Mouse (Mus musculus): Measurements from ENCODE around the gene Crtac1. TPM values are rescaled to one million over a fixed set of nuclear protein-coding genes. Genes with fewer than 3 reads are reported as not detected.

Crtac1 gene
- polyA plus RNA-seq, 1 experiment from 2014 or later: 6.5 TPM

DNA sequence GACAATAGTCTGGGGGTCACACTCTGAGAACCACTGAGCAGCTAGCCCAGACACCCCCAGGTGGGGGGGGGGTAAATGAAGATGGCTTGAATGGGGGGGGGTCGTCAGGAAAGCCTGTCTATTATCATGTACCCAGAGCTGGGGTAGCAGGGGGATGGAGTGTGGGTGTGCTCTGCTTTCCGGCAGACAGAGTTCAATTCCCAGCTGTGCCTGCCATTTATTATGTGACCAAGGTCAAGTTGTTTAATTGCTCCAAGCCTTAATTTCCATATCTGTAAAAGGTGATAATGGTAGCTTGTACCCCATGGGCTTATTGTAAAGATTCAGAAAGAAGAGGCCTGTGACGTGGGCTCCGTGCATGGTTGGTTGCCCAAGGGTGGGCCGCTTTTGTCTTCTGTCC lies 109.6 kb downstream of the Crtac1 start:
- Histone ChIP-seq H3K36me3 (no peaks in the 10 kb centered on the region), H3K9me3 (no peaks in the 10 kb centered on the region), H3K9ac (no peak overlapping the region), H3K27me3 (no peaks in the 10 kb centered on the region), H3K27ac (no peak overlapping the region), H3K4me1 (no peaks in the 10 kb centered on the region), H3K4me3 (no peak overlapping the region), H3K4me2 (replicated peaks) (no peak overlapping the region)
- ATAC-seq (ENCODE audit: insufficient number of reproducible peaks, insufficient read depth, low FRiP score, low TSS enrichment): no peak
- 55% methylated on average over 5 of the region's 5 CpGs for WGBS

GRCm38 (mm10) chr19:42317648-42318425 lies 113.7 kb downstream of the Crtac1 start:
- 49% methylated on average over 18 of the region's 18 CpGs for WGBS
- no peak for ATAC-seq (ENCODE audit: insufficient number of reproducible peaks, insufficient read depth, low FRiP score, low TSS enrichment)
- peaks cover 2% of the 10 kb centered on the region; the same call in 1 of the 2 replicates for H3K4me1 ChIP-seq
- H3K9me3 ChIP-seq: no peaks in the 10 kb centered on the region
- H3K27ac ChIP-seq: no peak overlapping the region
- H3K9ac ChIP-seq: no peak overlapping the region
- no peak overlapping the region for H3K4me2 ChIP-seq (replicated peaks)
- no peak overlapping the region for H3K4me3 ChIP-seq
- H3K36me3 ChIP-seq: no peaks in the 10 kb centered on the region
- no peaks in the 10 kb centered on the region for H3K27me3 ChIP-seq

- Histone ChIP-seq H3K4me3 (no peak overlapping the region), H3K4me1 (peaks cover 2% of the 10 kb centered on the region; the same call in 1 of the 2 replicates), H3K4me2 (replicated peaks) (no peak overlapping the region), H3K27me3 (no peaks in the 10 kb centered on the region), H3K9me3 (no peaks in the 10 kb centered on the region), H3K36me3 (no peaks in the 10 kb centered on the region), H3K9ac (no peak overlapping the region), H3K27ac (no peak overlapping the region)
- ATAC-seq (ENCODE audit: insufficient number of reproducible peaks, insufficient read depth, low FRiP score, low TSS enrichment): no peak
- 56% methylated on average over 8 of the region's 8 CpGs for WGBS
Measured at GRCm38 (mm10) chr19:42316998-42317397, 114.6 kb downstream of the Crtac1 start.

DNA sequence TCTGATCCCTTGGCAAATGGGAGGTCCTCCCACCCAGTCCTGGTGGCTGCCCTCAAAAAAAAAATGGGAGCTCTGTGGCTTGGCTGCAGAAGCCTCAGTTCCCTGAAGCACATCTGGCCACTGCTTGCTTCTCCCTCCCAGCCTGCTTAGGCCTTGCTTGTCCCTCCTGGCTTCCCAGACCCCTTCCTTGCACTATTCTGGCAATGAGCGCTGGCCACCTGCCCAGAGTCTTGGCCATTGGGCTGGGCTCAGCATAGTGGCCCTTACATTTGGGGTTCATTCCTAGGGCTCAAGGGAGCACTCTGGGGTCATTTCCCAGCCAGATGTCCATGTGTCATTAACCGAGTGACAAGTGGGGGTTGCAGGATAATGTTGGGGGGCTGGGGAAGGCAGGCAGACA lies 115.1 kb downstream of the Crtac1 start:
- WGBS: 82% methylated on average over 2 of the region's 2 CpGs
- Histone ChIP-seq H3K27ac (no peak overlapping the region), H3K4me1 (peaks cover 2% of the 10 kb centered on the region; the same call in 1 of the 2 replicates)

GRCm38 (mm10) chr19:42315914-42316313 lies 115.7 kb downstream of the Crtac1 start:
- no peaks in the 10 kb centered on the region for H3K27me3 ChIP-seq
- no peak overlapping the region for H3K4me2 ChIP-seq (replicated peaks)
- no peaks in the 10 kb centered on the region for H3K9me3 ChIP-seq
- H3K4me3 ChIP-seq: no peak overlapping the region
- H3K36me3 ChIP-seq: no peaks in the 10 kb centered on the region
- peaks cover 2% of the 10 kb centered on the region; the same call in 1 of the 2 replicates for H3K4me1 ChIP-seq
- ATAC-seq (ENCODE audit: insufficient number of reproducible peaks, insufficient read depth, low FRiP score, low TSS enrichment): no peak
- H3K27ac ChIP-seq: no peak overlapping the region
- WGBS: 0% methylated on average over 1 of the region's 1 CpGs
- H3K9ac ChIP-seq: no peak overlapping the region

More for the DNA sequence above, 115.1 kb downstream of the Crtac1 start:
- H3K9me3 ChIP-seq: no peaks in the 10 kb centered on the region
- no peaks in the 10 kb centered on the region for H3K36me3 ChIP-seq
- no peak overlapping the region for H3K4me3 ChIP-seq
- no peak overlapping the region for H3K9ac ChIP-seq
- H3K4me2 ChIP-seq (replicated peaks): no peak overlapping the region
- ATAC-seq (ENCODE audit: insufficient number of reproducible peaks, insufficient read depth, low FRiP score, low TSS enrichment): no peak
- H3K27me3 ChIP-seq: no peaks in the 10 kb centered on the region

DNA sequence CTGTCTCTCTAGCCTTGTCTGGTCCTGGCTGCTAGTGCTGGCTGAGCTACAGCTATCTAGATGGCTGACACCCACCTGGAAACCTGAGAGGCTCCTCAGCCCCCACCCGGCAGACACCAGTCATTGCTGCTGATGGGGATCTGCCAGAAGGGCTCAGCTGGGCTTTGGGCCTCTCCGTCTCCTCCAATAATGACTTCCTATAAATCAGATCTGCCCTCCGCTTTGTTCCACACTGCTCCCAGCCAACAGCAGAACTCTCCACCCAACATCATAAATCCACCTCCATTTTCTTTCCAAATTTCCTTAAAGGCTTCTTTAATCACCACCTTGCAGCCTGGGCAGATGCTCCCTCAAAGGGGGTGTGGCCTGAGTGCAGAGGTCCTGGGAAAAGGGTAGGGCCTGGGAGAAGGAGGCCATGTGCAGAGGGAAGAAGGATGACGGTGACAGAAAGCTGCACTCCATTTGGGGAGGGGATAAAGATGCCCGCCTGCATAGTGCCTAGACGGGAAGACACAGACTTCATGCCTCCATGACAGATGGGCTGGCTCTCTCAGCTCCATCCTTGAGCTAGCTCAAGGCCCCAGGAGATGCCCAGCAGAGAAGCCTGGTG lies 116.4 kb downstream of the Crtac1 start:
- peaks cover 2% of the 10 kb centered on the region; the same call in 1 of the 2 replicates for H3K4me1 ChIP-seq
- no peaks in the 10 kb centered on the region for H3K27me3 ChIP-seq
- no peak overlapping the region for H3K4me2 ChIP-seq (replicated peaks)
- no peak for ATAC-seq (ENCODE audit: insufficient number of reproducible peaks, insufficient read depth, low FRiP score, low TSS enrichment)
- H3K4me3 ChIP-seq: no peak overlapping the region
- H3K9ac ChIP-seq: no peak overlapping the region
- no peak overlapping the region for H3K27ac ChIP-seq
- no peaks in the 10 kb centered on the region for H3K9me3 ChIP-seq
- WGBS: 73% methylated on average over 6 of the region's 6 CpGs
- H3K36me3 ChIP-seq: no peaks in the 10 kb centered on the region

- Histone ChIP-seq H3K36me3 (no peaks in the 10 kb centered on the region), H3K27me3 (no peaks in the 10 kb centered on the region), H3K9me3 (no peaks in the 10 kb centered on the region), H3K27ac (no peak overlapping the region), H3K4me3 (no peak overlapping the region), H3K9ac (no peak overlapping the region), H3K4me2 (replicated peaks) (no peak overlapping the region), H3K4me1 (peaks cover 3% of the 10 kb centered on the region)
- 59% methylated on average over 3 of the region's 3 CpGs for WGBS
- ATAC-seq (ENCODE audit: insufficient number of reproducible peaks, insufficient read depth, low FRiP score, low TSS enrichment): no peak
Measured at GRCm38 (mm10) chr19:42312191-42312590, 119.4 kb downstream of the Crtac1 start.

DNA sequence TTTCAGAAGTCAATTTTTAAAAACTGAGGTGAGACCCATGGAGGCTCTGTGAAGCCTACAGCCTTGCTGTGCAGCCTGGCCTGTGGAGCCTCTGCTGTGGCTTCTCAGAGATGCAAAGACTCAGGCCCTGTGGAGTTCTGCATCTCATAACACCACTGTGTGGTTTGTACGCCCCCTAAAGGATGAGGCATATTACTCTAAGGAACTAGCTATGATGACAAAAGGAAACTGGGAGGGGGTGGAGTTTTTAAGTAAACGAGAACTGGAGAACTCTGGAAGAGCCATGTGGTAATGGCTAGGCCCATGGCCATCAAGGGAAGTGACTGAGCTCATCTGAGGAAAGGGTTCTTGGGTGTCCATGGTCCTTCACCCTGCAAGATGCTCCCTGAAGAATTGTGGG lies 120.3 kb downstream of the Crtac1 start:
- WGBS: 38% methylated on average over 2 of the region's 2 CpGs
- ATAC-seq (ENCODE audit: insufficient number of reproducible peaks, insufficient read depth, low FRiP score, low TSS enrichment): no peak
- no peaks in the 10 kb centered on the region for H3K27me3 ChIP-seq

DNA sequence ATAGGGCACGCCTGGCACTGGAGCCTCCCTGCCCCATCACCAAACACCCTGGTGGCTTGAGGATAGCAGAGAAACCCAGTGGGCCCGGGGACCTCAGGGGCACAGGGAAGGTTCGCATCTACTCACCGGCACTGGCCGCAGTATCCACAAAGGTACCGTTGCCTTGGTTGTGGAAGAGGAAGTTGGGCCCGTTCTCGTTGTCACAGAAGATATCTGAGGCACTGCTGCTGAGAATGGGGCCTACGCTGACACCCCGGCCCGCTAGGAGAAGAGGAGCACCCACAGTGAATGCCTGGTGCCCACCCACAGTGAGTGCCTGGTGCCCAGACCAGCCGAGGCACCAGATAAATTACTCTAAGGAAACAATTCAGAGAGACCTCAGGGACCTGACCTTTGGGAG lies 122.7 kb downstream of the Crtac1 start:
- no peak for ATAC-seq (ENCODE audit: insufficient number of reproducible peaks, insufficient read depth, low FRiP score, low TSS enrichment)
- H3K9ac ChIP-seq: no peak overlapping the region
- no peak overlapping the region for H3K4me3 ChIP-seq
- H3K4me2 ChIP-seq (replicated peaks): no peak overlapping the region
- no peaks in the 10 kb centered on the region for H3K27me3 ChIP-seq
- no peaks in the 10 kb centered on the region for H3K9me3 ChIP-seq
- WGBS: 91% methylated on average over 12 of the region's 12 CpGs
- peaks cover 14% of the 10 kb centered on the region for H3K4me1 ChIP-seq
- H3K27ac ChIP-seq: no peak overlapping the region
- no peaks in the 10 kb centered on the region for H3K36me3 ChIP-seq

More for the DNA sequence above, 120.3 kb downstream of the Crtac1 start:
- no peak overlapping the region for H3K9ac ChIP-seq
- H3K9me3 ChIP-seq: no peaks in the 10 kb centered on the region
- no peak overlapping the region for H3K4me3 ChIP-seq
- H3K27ac ChIP-seq: no peak overlapping the region
- no peaks in the 10 kb centered on the region for H3K36me3 ChIP-seq
- no peak overlapping the region for H3K4me2 ChIP-seq (replicated peaks)
- H3K4me1 ChIP-seq: peaks cover 11% of the 10 kb centered on the region

DNA sequence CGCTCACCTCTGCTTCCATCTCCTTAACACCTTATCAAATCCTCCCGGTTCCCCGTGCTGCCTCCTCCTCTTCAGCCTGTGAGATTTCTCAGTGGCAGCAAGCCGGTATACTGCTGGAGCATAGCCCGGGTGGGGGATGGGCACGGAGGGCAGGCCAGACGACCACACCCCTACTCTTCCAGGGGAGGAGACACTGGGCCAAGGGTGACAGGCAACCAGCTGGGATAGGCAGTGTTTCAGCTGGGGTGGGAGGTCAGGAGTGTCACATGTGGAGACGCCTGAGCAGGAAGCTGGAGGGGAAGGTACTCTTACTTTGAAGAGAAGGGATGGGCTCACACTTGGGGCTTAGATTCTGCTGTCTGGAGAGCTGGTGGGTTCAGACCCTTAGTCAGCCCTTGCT lies 124.6 kb downstream of the Crtac1 start:
- 11% methylated on average over 8 of the region's 8 CpGs for WGBS

GRCm38 (mm10) chr19:42306202-42306601 lies 125.4 kb downstream of the Crtac1 start:
- Histone ChIP-seq H3K4me3 (no peak overlapping the region), H3K36me3 (no peaks in the 10 kb centered on the region), H3K27ac (no peak overlapping the region), H3K27me3 (no peaks in the 10 kb centered on the region), H3K4me2 (replicated peaks) (no peak overlapping the region), H3K9ac (no peak overlapping the region), H3K9me3 (no peaks in the 10 kb centered on the region), H3K4me1 (peaks cover 14% of the 10 kb centered on the region)
- ATAC-seq (ENCODE audit: insufficient number of reproducible peaks, insufficient read depth, low FRiP score, low TSS enrichment): no peak
- 53% methylated on average over 7 of the region's 7 CpGs for WGBS

More for the DNA sequence above, 124.6 kb downstream of the Crtac1 start:
- H3K4me2 ChIP-seq (replicated peaks): no peak overlapping the region
- H3K9ac ChIP-seq: no peak overlapping the region
- H3K9me3 ChIP-seq: no peaks in the 10 kb centered on the region
- H3K27me3 ChIP-seq: no peaks in the 10 kb centered on the region
- H3K4me1 ChIP-seq: peaks cover 14% of the 10 kb centered on the region
- no peaks in the 10 kb centered on the region for H3K36me3 ChIP-seq
- H3K4me3 ChIP-seq: no peak overlapping the region
- H3K27ac ChIP-seq: no peak overlapping the region
- ATAC-seq (ENCODE audit: insufficient number of reproducible peaks, insufficient read depth, low FRiP score, low TSS enrichment): no peak

GRCm38 (mm10) chr19:42305746-42306145 lies 125.8 kb downstream of the Crtac1 start:
- Histone ChIP-seq H3K4me3 (no peak overlapping the region), H3K36me3 (no peaks in the 10 kb centered on the region), H3K4me1 (peaks cover 14% of the 10 kb centered on the region), H3K4me2 (replicated peaks) (no peak overlapping the region), H3K9me3 (no peaks in the 10 kb centered on the region), H3K9ac (no peak overlapping the region), H3K27ac (no peak overlapping the region), H3K27me3 (no peaks in the 10 kb centered on the region)
- no peak for ATAC-seq (ENCODE audit: insufficient number of reproducible peaks, insufficient read depth, low FRiP score, low TSS enrichment)
- 64% methylated on average over 8 of the region's 8 CpGs for WGBS

Data from embryonic facial prominence, embryonic 12.5 days (tissue).